Mouse (Mus musculus): ENCODE data around the gene Nbea. TPM values are rescaled to one million over a fixed set of nuclear protein-coding genes. Genes with fewer than 3 reads are reported as not detected.

The Nbea gene
- polyA plus RNA-seq, 1 experiment = 3.6 TPM

DNA sequence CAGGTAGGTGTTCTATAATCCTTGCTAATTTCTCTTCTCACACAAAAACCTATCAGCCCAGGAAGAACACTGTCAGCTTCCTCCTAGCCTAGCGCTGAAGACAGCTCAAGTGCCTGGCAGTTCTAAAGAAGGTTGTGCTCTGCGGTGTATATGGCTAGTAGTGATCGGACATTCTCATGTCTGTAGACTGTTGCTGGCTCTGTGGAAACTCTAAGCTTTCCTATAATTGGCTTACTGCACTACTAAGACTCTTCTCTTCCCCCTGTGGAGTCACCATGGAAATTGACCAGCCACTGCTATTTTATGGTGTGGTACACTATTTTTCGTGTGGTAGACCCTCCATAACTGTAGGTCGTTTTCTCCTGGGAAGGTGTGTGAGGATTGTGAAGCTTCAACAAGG is 441.3 kb downstream of the Nbea start:
- no peak overlapping the region for H3ac ChIP-seq (ENCODE audit: control insufficient read depth, insufficient read length)
- H3K4me3 ChIP-seq = no peak overlapping the region
- TF ChIP-seq MAX (IDR thresholded peaks at IDR 0.05; ENCODE audit: low read depth) = no peak
- TF ChIP-seq REST (IDR thresholded peaks at IDR 0.05; ENCODE audit: insufficient read depth, insufficient read length) = no peak
- TF ChIP-seq CEBPB (IDR thresholded peaks at IDR 0.05; ENCODE audit: insufficient read depth, poor library complexity, severe bottlenecking) = no peak
- no peak for TF ChIP-seq USF1 (IDR thresholded peaks at IDR 0.05; ENCODE audit: low read depth)
- no peak for TF ChIP-seq E2F4 (IDR thresholded peaks at IDR 0.05; ENCODE audit: insufficient read depth)
- no peak for TF ChIP-seq POLR2AphosphoS2 (IDR thresholded peaks at IDR 0.05; ENCODE audit: insufficient read length, low read depth)
- H3K36me3 ChIP-seq (ENCODE audit: control insufficient read depth, insufficient read depth) = no peaks in the 10 kb centered on the region
- no peaks in the 10 kb centered on the region for H3K27me3 ChIP-seq (ENCODE audit: control insufficient read depth, insufficient read depth, insufficient read length)
- no peak overlapping the region for H3K4me2 ChIP-seq (ENCODE audit: low read depth)
- H3K79me2 ChIP-seq (ENCODE audit: control insufficient read depth, insufficient read depth) = no peaks in the 10 kb centered on the region

DNA sequence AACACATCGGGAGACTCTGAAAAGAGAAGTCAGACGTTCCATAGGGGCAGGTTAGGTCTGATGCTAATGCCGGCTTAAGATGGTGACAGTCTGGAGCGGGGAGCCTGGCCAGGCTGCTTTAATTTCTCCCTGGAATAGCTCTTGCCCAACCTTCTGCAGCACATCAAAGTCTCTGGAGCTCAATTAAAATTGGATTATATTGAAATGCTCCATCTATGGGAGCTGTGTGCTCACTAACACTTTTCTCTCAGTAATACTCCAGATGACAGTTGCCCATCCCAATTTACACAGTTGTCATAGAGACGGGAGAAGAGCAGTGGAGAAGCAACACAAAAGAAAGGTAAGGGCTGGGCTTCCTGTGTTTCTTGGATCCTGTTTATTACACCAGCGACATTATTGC is 442.1 kb downstream of the Nbea start:
- no peak for TF ChIP-seq POLR2AphosphoS2 (IDR thresholded peaks at IDR 0.05; ENCODE audit: insufficient read length, low read depth)
- no peak for TF ChIP-seq REST (IDR thresholded peaks at IDR 0.05; ENCODE audit: insufficient read depth, insufficient read length)
- TF ChIP-seq MAX (IDR thresholded peaks at IDR 0.05; ENCODE audit: low read depth) = no peak
- no peak for TF ChIP-seq USF1 (IDR thresholded peaks at IDR 0.05; ENCODE audit: low read depth)
- TF ChIP-seq CEBPB (IDR thresholded peaks at IDR 0.05; ENCODE audit: insufficient read depth, poor library complexity, severe bottlenecking) = no peak
- no peak for TF ChIP-seq MYOG (IDR thresholded peaks at IDR 0.05; ENCODE audit: control insufficient read depth in 1 of 3, insufficient read depth in 1 of 3, insufficient read length in 2 of 3, low read depth in 2 of 3)
- TF ChIP-seq SRF (IDR thresholded peaks at IDR 0.05; ENCODE audit: control insufficient read depth, insufficient read length, low read depth) = no peak
- TF ChIP-seq TCF12 (IDR thresholded peaks at IDR 0.05; ENCODE audit: insufficient read depth, poor library complexity, severe bottlenecking) = no peak
- TF ChIP-seq TCF3 (IDR thresholded peaks at IDR 0.05; ENCODE audit: insufficient read length, low read depth) = no peak
- no peak for TF ChIP-seq MYOD1 (IDR thresholded peaks at IDR 0.05; ENCODE audit: control insufficient read depth in 1 of 3, insufficient read length in 2 of 3, low read depth in 2 of 3)
- no peak for TF ChIP-seq POLR2A (IDR thresholded peaks at IDR 0.05; ENCODE audit: insufficient read length, low read depth)
- TF ChIP-seq E2F4 (IDR thresholded peaks at IDR 0.05; ENCODE audit: insufficient read depth) = no peak
- no peak overlapping the region for H3K4me3 ChIP-seq
- no peaks in the 10 kb centered on the region for H3K27me3 ChIP-seq (ENCODE audit: control insufficient read depth, insufficient read depth, insufficient read length)
- no peak overlapping the region for H3K4me2 ChIP-seq (ENCODE audit: low read depth)
- no peaks in the 10 kb centered on the region for H3K36me3 ChIP-seq (ENCODE audit: control insufficient read depth, insufficient read depth)
- H3K79me2 ChIP-seq (ENCODE audit: control insufficient read depth, insufficient read depth) = no peaks in the 10 kb centered on the region
- H3ac ChIP-seq (ENCODE audit: control insufficient read depth, insufficient read length) = no peak overlapping the region

DNA sequence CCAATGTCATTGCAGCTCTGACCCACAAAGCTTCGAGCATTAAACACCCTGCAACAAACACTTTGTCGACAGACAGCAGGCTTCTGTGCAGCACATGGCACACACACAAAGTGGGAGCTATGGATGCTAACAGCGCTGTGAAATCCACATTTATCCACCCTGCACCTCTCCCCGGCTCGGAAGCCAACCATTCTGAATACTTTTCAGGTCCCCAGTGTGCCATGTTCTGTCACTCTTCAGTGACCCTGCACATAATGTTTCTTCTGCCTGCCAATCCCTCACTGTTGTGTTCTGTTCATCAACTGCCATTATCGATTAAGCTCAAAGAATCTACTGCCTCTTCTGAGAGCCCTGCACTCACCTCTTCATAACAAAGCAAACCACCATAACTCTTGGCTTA is 449.8 kb downstream of the Nbea start:
- TF ChIP-seq CEBPB (IDR thresholded peaks at IDR 0.05; ENCODE audit: insufficient read depth, poor library complexity, severe bottlenecking) = no peak
- no peak for TF ChIP-seq TCF3 (IDR thresholded peaks at IDR 0.05; ENCODE audit: insufficient read length, low read depth)
- no peak for TF ChIP-seq MYOG (IDR thresholded peaks at IDR 0.05; ENCODE audit: control insufficient read depth in 1 of 3, insufficient read depth in 1 of 3, insufficient read length in 2 of 3, low read depth in 2 of 3)
- TF ChIP-seq POLR2A (IDR thresholded peaks at IDR 0.05; ENCODE audit: insufficient read length, low read depth) = no peak
- no peak for TF ChIP-seq POLR2AphosphoS2 (IDR thresholded peaks at IDR 0.05; ENCODE audit: insufficient read length, low read depth)
- no peak for TF ChIP-seq TCF12 (IDR thresholded peaks at IDR 0.05; ENCODE audit: insufficient read depth, poor library complexity, severe bottlenecking)
- no peak for TF ChIP-seq MYOD1 (IDR thresholded peaks at IDR 0.05; ENCODE audit: control insufficient read depth in 1 of 3, insufficient read length in 2 of 3, low read depth in 2 of 3)
- no peak for TF ChIP-seq E2F4 (IDR thresholded peaks at IDR 0.05; ENCODE audit: insufficient read depth)
- TF ChIP-seq MAX (IDR thresholded peaks at IDR 0.05; ENCODE audit: low read depth) = no peak
- no peak for TF ChIP-seq USF1 (IDR thresholded peaks at IDR 0.05; ENCODE audit: low read depth)
- TF ChIP-seq REST (IDR thresholded peaks at IDR 0.05; ENCODE audit: insufficient read depth, insufficient read length) = no peak
- Histone ChIP-seq H3K36me3 (ENCODE audit: control insufficient read depth, insufficient read depth) (no peaks in the 10 kb centered on the region), H3K4me2 (ENCODE audit: low read depth) (no peak overlapping the region), H3K79me2 (ENCODE audit: control insufficient read depth, insufficient read depth) (no peaks in the 10 kb centered on the region), H3K27me3 (ENCODE audit: control insufficient read depth, insufficient read depth, insufficient read length) (no peaks in the 10 kb centered on the region), H3K4me3 (no peak overlapping the region), H3ac (ENCODE audit: control insufficient read depth, insufficient read length) (no peak overlapping the region)

DNA sequence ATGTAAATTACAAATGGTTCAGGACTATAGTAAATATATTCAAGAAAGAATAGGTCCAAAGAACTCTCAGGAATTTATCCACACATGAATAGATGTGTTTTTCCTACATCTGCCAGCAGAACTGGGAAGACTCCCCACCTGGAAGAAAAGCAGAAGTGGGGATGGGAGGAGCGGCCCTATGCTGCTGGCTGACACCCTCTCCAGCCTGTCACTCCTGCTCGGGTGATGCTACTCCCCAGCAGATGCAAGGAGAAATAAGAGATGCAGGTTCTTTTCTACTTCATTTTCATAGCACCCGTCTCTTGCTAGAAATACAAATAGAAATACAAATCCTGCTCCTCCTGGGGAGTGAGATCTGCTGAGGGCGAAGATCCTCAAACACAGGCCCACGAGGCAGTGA is 453.0 kb downstream of the Nbea start:
- no peaks in the 10 kb centered on the region for H3K27me3 ChIP-seq (ENCODE audit: control insufficient read depth, insufficient read depth, insufficient read length)
- no peak overlapping the region for H3ac ChIP-seq (ENCODE audit: control insufficient read depth, insufficient read length)
- no peaks in the 10 kb centered on the region for H3K79me2 ChIP-seq (ENCODE audit: control insufficient read depth, insufficient read depth)
- TF ChIP-seq POLR2A (IDR thresholded peaks at IDR 0.05; ENCODE audit: insufficient read length, low read depth) = no peak
- no peak for TF ChIP-seq CEBPB (IDR thresholded peaks at IDR 0.05; ENCODE audit: insufficient read depth, poor library complexity, severe bottlenecking)
- no peak for TF ChIP-seq MAX (IDR thresholded peaks at IDR 0.05; ENCODE audit: low read depth)
- TF ChIP-seq USF1 (IDR thresholded peaks at IDR 0.05; ENCODE audit: low read depth) = no peak
- H3K36me3 ChIP-seq (ENCODE audit: control insufficient read depth, insufficient read depth) = no peaks in the 10 kb centered on the region
- H3K4me2 ChIP-seq (ENCODE audit: low read depth) = no peak overlapping the region
- no peak overlapping the region for H3K4me3 ChIP-seq

DNA sequence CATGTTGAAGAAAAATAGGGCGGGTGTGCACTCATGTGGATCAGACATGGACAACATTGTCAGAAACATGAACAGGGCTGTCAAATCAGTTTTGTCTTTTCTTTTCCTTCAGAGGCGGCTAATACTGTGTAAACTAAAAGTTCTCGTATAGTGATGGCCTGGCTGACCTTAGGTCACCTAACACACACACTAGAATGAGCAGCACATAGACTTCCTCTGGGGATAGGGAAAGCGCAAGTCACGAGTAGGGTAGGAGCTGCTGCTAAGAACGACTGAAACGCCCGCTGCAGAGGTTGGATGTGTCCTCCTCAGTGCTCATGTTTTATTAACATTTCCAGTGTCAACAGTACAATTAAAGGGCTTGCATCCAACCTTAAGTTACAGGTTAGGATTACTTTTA is 453.4 kb downstream of the Nbea start:
- Histone ChIP-seq H3K27me3 (ENCODE audit: control insufficient read depth, insufficient read depth, insufficient read length) (no peaks in the 10 kb centered on the region), H3K4me3 (no peak overlapping the region), H3ac (ENCODE audit: control insufficient read depth, insufficient read length) (no peak overlapping the region), H3K79me2 (ENCODE audit: control insufficient read depth, insufficient read depth) (no peaks in the 10 kb centered on the region), H3K4me2 (ENCODE audit: low read depth) (no peak overlapping the region), H3K36me3 (ENCODE audit: control insufficient read depth, insufficient read depth) (no peaks in the 10 kb centered on the region)
- TF ChIP-seq POLR2A (IDR thresholded peaks at IDR 0.05; ENCODE audit: insufficient read length, low read depth) = no peak
- TF ChIP-seq MAX (IDR thresholded peaks at IDR 0.05; ENCODE audit: low read depth) = no peak

Data from myocyte (in vitro differentiated cells).